Mouse (Mus musculus) natural killer cell, adult 2 months (primary cell): ENCODE data around the gene Pnliprp2.

Experiments used
- DNase-seq, 2 experiments: peaks; one replicate each; pipeline ENCODE4 v3.0.0; 2022; ENCODE audit warnings: low spot score in 2 of 2

Pnliprp2 gene

DNA sequence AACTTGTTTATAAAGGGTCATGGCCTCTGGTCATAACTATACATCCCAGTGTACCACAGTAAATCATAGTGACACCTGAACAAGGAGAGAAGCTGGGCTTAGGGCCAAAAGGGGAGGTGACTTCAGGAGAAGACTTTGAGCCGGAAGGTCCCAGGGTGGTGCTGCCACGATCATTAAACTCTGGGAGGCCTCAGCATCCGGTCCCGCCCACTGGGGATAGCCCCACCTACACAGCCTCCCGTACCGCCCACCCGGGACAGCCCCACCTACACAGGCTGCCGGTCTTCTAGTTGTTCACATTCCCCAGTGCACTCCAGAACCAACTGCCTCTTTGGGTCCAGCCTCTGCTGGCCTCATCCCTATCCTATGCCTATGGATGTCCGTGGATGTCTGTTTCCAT, at the start of gene Pnliprp2:
Gene Pnliprp2 (plus strand): TSS at position 297 of the 400 bp plus-strand sequence.
- DNase-seq: no peak

DNA sequence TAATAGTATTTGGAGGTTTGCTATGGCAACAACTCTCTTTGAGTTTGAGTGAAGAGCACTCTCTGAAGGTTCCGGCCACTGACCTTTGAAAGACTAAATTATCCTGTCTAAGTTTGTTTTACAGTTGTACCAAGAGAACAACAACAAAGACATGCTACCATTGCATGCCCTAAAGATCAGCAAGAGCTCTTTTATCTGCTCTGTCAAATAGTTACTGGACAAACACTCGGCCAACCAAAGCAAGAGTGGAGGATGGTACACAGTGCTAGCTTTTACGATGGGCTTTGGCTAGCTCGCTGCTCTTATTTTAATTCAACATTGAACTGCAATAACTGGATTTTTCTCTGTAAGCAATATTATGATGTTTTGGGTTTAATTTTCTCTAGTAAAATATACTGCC, 41.6 kb upstream of the Pnliprp2 start:
- no peak for DNase-seq

DNA sequence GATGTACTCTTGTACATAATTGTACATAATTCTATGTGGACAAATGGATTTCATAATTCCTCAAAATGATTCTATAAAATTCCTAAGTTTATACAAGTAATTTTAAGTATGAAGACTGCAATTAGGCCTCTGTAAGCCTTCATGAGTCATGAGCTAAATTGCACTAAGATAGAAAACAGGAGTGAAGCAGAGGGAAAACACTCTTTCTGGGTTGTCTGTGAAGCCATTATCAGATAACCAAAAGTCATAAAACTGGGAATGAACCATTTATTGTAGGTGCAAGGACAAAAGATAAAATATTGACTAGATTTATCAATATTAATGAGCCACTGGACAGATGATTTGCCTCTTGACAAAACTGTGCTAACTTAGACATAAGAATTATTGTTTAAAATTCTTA, 39.1 kb upstream of the Pnliprp2 start:
- no peak for DNase-seq

DNA sequence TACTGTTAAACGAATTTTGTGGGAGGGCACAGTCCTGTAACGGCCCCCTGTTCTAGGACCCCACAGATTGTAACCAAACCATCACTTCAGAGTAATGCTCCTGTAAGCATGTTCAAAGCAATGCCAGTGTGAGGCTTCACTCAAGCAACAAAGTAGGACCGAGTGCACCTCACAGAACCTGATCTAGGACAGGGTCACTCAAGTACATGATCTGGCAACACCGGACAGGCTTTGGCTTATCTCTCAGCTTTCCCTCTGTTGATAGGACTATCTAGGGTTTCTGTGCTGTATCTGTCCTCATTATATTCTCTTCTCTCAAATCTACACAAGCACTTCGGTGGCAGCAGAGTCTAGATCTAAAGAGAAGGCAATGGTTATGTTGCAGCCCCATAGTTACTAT, 33.0 kb upstream of the Pnliprp2 start:
- DNase-seq: no peak

DNA sequence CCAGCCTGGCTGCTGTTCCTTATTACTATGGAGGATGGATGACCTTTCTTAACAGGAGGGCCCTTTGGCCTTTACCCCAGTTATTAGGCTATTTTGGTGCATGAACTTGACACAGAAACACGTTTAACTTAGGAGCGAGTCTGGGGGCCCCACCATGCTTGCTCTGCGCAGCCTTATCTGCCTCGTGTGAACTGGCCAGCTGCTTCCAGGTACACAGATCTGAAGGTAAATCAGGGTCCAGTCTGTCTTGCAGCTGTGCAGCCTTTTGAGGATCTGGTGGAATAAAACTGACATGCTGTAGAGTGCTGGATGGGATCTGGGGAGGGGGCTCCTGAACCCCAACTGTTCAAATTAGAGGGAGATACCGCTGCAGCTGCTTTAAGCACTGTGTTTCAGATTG, 31.8 kb upstream of the Pnliprp2 start:
- DNase-seq: no peak

DNA sequence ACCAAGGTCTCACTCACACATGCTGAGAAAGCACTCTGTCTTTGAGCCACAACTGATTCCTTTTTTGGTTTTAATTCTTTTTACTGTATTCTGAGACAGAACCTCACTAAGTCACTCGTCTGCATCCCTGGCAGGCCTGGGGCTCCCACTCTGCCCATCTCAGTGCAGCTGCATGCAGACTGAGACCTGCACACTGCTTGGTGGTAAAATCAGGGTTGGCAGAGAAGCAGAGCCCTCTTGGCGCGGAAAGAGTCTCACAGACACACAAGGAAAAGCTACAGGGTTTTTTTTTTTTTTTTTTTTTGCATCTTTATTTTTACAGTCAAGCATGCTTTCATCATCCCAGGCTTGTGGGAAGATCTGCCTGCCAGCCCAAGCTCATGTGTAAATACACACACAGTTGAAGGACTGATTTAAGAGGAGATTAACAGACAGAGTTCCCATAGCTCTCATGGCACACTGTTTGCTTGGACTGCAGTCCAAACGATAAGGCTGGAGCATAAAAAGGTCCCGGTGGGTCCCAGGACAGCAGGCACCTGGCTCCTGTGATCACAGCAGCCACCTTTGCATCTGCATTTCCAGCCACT, 31.0 kb upstream of the Pnliprp2 start, which contains the start of gene Pnliprp1:
Gene Pnliprp1 (plus strand): TSS at position 443 of the 587 bp plus-strand sequence.
- no peak for DNase-seq

DNA sequence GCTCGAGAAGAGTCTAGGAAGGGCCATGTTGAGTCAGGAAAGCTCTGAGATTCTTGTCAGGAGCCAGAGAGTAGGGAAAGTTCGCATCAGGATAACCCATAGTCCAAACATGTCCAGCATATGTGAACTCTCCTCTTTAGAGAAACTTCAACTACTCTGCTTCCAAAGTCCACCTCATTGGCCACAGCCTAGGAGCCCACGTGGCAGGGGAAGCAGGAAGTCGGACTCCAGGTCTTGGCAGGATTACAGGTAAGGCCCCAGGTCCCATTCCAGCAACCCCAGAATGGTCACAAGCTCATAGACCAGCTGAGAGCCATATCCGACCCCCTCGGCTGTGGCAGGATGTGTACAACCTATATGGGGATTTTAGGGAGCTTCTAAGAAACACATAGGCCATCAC, 26.3 kb upstream of the Pnliprp2 start:
- no peak for DNase-seq

DNA sequence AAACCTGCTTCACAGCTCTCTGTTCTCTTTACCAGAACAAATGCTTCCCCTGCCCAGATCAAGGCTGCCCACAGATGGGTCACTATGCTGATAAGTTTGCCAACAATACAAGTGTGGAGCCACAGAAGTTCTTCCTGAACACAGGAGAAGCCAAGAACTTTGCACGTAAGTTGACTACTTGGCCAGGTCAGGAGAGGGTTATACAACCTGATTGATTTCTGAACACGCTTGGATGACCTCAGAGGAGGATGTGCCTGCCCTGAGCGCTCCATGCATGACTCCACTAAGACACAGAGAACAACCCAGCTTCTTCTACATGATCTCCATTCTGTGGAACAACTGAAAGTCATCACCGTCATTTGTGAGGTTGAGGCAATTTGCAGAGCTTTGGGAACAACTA, 21.4 kb upstream of the Pnliprp2 start:
- no peak for DNase-seq

DNA sequence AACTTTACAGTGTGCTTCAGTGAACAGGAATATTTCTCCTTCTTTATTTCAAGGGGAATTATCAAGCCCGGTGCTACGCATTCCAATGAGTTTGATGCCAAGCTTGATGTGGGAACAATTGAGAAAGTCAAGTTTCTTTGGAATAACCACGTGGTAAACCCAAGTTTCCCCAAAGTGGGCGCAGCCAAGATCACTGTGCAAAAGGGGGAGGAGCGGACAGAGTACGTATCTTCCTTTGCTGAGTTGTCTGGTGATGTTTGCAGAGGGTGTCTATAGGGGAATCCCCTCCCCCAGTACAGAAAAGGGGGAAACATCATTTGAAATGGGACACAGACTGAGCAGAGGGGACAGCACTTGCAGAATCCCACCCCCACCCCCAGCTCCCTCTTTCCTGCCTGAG, 18.5 kb upstream of the Pnliprp2 start:
- DNase-seq: no peak

DNA sequence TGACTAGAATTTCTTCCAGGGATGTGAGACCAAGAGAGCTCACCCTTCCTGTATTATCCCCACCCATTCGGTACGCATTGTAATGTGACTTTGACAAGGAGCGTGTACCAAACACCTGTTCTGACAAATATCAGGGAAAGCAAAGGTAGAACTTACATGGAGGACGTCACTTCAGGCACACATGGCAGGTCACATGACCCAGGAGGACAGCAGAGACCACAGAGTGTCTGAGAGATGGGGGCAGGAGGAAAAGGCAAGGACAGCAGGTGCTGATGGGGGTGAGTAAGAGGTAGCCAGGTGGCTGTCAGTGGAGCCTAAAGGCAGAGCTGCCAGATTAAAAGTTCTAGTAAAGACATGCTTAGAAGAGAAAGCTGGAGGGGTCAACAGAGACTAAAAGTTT, 16.8 kb upstream of the Pnliprp2 start:
- no peak for DNase-seq

DNA sequence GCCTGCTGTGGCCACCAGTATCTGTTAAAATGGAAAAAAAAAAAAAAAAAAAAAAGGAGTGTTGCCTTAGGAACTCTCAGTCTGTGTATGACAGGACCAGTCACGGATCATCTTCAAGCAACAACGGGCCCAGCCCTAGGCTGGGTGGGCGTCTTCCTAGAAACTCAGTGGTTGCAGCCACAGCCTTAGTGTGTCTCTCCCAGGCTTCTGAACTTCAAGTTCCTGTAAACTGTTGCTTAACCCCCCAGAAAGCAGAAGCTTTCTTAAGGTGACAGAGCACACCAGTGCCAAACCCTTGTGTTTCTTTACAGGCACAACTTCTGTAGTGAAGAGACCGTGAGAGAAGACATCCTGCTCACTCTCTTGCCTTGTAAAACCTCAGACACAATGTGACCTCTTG, 15.8 kb upstream of the Pnliprp2 start:
- no peak for DNase-seq

DNA sequence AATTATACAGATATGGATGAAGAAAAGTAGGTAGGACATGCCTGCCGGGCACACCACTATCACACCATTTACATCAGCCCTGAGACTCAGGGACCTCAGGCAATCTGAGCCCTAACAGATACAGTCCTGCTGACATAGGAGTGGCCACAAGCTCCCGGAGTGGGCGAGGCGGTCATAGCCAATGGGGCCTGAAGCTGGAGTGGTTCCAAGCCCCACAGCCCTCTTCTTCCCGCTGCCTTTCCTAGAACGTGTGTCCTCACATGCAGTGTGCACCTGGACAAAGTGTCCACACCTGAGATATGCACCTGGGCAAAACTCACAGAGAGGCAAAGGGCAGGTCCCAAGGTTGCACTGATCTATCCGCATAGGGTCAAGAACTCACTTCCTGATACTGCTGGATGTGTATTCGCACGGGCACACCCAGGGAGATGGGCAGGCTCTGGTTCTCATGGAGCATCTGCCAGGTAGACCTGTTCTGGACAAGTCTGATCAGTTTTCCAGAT, 12.0 kb upstream of the Pnliprp2 start:
- DNase-seq: no peak

DNA sequence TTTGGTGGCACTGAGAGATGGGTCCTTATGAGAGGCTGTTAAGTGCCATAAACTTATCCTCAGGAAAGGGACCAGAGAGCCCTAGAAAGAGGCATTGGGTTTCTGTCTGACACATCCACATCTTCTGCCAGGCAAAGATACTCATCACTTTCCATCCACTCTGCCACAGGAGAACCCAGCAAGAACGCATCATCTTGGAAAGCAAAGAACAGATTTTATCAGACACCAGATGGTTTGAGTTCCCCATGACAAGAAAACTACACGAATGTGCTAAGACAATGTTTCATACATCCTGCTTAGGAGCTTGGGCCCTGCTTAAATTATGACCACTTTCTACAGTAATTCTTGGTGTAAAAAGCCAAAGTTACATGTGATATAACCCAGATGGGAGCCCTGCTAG, 8.7 kb upstream of the Pnliprp2 start:
- no peak for DNase-seq

DNA sequence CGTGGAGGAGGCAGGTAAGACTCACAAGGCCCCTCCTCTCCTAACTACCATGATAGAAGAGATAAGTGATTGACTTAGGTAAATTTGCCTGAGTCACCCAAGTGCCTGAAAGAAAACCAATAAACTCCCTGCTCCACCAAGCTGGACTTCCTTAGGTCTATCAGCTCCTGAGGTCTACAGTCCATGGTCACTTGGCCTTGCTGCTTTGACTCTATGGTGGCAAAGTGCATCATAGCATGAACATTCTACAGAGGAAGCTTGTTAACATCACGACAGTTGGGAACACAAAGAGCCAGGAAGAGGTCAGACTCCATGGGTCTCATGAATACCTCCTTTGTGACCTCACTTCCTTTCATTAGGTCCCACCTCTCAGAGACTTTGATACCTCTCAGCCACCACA, 8.0 kb upstream of the Pnliprp2 start:
- no peak for DNase-seq

DNA sequence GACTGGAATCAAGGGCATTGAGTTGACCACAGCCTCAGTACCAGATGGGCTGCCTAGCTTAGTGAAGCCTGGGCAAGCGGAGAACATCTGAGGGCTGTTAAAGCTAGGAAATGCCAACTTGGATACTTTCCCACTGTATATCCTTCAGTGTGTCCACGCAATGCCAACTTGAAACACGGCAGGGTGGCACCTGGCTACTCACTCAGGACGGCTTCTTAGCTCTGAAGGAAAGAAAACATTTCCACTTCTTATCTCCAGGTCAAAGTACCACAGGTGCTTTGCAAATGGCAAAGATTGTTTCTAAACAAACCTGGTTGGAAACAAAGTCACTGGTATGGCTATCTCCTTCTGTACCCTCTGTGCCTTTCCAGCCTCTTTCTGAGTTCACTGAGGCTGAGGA, 648 bp upstream of the Pnliprp2 start:
- no peak for DNase-seq

DNA sequence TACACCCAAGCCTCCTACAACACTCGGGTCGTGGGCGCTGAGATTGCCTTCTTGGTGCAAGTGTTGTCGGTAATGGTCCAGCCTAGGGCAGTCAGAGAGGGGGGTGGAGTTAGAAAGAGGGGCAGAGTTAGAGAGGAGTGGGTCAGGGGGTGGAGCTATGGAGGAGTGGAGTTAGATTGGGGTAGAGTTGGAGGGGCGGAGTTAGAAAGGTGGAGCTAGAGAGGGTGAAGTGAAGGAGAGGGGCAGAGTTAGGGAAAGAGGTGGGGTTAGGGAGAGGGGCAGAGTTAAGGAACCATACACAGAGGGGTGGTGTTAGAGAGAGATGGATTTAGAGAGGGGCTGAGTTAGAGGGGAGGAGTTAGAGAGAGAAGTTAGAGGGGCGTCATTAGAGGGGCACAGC, 2.8 kb downstream of the Pnliprp2 start:
- DNase-seq: no peak

DNA sequence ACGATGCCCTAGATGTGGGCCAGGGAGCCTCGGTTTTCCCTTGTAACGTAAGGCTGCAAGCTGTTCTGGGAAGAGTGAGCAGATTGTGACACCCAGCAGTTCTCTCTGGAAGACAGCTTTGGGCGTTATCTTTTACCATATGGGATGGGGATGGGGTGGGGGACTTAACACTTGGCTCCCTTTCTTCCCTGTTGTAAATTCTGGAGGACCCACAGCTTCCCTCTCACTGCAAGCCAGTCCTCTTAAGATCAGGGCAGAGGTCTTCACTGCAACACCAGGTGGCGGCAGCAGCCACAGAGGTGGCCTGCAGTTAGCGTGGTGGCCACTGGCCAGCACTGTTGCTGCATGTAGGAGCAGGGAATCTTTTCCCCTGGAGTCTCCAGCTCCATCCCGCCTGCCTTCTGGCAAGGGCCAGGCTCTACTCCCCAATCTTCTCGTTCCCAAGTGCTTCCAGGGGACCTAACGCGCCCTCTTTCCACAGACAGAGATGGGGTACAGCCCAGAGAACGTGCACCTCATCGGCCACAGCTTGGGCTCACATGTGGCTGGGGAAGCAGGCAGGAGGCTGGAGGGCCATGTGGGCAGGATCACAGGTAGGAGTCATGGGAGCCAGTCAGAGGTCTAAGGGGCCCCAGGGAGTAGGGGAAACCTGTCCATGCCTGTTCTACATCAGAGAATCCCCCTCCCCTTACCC, 3.5 kb downstream of the Pnliprp2 start:
- DNase-seq: no peak

DNA sequence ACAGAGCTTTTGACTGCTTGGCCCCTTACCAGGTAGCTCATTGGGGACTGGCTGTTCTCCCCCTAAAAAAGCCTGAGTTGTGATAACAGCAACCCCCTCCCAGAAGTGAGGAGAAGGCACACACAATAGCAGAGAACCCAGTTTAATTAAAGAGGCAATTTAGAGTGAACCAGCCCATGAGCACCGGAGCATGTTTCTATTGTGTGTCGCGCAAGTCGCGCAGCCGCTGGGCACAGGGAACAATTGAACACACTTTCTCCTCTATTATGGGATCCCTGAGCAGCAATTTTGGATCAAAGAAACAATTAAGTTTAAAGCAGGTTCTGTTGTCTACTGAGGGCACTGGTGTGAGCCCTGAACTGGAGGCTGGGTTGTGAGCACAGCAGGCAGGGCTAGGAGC, 7.8 kb downstream of the Pnliprp2 start:
- no peak for DNase-seq

DNA sequence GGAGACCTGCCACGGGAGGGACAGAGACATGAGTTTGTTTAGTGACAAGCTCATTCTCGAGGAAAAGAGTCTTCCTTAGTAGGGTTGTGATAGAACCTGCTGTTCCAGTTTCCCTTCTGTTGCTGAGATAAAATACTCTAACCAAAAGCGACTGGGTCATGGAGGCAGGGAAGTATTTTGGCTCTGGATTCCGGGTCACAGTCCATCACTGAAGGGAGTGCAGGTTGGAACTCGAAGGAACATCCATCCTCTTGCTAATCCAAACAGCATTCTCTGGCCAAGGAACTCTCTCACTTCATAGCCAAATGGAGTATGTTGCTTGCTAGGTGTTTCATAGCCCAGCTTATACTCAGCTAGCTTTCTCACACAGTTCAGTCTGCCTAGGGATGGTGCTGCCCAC, 16.9 kb downstream of the Pnliprp2 start:
- no peak for DNase-seq

DNA sequence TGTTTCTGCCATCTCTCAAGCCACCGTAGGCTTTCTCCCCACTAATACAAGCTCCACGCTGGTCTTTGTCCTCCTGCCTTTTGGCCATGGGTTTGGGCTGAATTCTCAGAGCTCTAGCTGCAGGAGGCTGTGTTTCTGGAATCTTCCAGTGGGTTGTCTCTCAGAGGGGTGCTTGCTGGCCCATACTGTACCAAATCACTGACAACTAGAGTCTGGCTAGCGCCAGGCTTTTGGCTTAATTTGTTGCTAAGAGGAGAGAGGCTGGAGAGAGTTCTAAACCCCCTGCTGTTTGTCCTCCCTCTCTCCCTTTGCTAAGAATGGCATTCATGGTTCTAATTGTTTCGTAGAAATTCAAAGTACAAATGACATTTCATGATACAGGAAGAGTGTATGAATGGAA, 22.0 kb downstream of the Pnliprp2 start:
- no peak for DNase-seq

DNA sequence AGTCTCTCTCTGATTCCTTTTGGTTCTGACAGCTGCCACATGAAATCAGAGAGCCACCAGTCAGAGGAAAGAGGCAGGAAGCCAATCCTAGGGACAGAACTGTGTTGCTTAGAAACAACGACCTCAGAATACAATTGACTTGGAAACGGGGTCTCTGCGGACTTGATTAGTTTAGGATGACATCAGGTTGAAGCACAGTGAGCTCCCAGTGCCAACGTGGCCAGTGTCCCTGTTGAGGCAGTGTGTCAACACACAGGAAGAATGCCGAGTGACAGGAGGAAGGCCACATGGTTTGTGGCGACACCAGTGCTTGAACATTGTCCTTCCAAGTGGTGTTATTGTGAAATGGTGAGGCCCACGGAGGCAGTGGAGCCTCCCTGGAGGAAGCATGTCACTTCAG, 24.4 kb downstream of the Pnliprp2 start:
- DNase-seq: no peak

DNA sequence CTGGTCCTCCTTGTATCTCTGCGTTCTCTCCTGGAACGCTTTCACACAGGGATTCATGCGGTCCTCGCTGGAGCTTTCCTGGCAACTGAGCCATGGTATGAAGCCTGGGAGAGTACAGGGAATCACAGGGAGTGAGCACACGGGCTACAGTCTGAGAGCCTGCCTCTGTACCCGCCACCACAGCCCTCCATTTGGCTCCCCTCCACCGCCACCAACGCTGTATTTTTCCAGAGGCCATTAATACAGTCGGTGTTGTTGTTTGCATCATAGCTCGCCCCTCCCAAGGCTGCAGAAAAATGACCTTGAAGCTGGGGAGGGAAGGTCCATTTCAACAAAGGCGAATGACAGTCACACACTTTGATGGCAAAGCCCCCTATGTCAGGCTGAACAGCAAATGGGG, 29.7 kb downstream of the Pnliprp2 start:
- DNase-seq: no peak

DNA sequence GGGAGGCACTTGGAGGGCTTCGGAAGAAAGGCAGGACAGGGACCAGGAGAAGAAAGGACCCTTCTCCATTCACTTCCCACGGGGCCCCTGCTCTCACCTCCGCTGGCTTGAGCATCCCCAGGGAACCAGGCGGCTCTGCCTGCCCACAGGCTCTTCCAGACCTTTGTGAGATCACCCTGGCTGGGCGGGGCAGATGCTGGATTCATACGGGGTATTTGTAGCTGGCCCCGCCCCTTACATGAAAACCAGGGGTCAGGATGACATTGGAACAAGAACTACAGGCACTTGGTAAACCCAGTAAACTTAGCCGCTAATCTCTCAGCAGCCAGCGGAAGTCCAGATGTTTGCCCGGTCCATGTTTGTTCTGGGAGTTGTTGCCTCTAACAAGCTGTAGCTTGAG, 34.8 kb downstream of the Pnliprp2 start, which contains the start of gene 1700019N19Rik:
Gene 1700019N19Rik (minus strand): TSS at position 178 of the 400 bp plus-strand sequence.
- DNase-seq: no peak
